Mouse (Mus musculus) limb, embryonic 14.5 days (tissue): Measurements from ENCODE around the gene Hrk. TPM values are rescaled to one million over a fixed set of nuclear protein-coding genes. Genes with fewer than 3 reads are reported as not detected.
A peak's percentile ranks its signal among the peaks of the same experiment; 100 is the strongest.

Source experiments
- ATAC-seq: fragments of 200-750 bp; cut with Nextera tagmentation; 2 replicates; pipeline ENCODE4 v1.8.0; 2017; ENCODE audit warnings: low read depth, moderate number of reproducible peaks, moderate TSS enrichment; ENCODE audit not compliant: low FRiP score
- DNase-seq: peaks from one replicate; pipeline ENCODE4 v3.0.0-alpha.2; 2015; ENCODE audit warnings: low spot score
- H3K27ac ChIP-seq: fragments of 300-500 bp; sonication (generic); replicated peaks from 2 replicates; pipeline ENCODE4 v1.5.1; 2014; ENCODE audit warnings: low read depth, mild to moderate bottlenecking, low read length, moderate library complexity, mixed read lengths
- H3K27me3 ChIP-seq: fragments of 300-500 bp; sonication (generic); 2 replicates; pipeline ENCODE4 v1.6.1; 2014; ENCODE audit warnings: low read length, mixed read lengths; ENCODE audit not compliant: control insufficient read depth, insufficient read depth
- H3K36me3 ChIP-seq: fragments of 300-500 bp; sonication (generic); 2 replicates; pipeline ENCODE4 v1.6.1; 2014; ENCODE audit warnings: mild to moderate bottlenecking, low read length, moderate library complexity, mixed read lengths; ENCODE audit not compliant: control insufficient read depth, insufficient read depth
- H3K4me1 ChIP-seq: fragments of 300-500 bp; sonication (generic); 2 replicates; pipeline ENCODE4 v1.6.1; 2014; ENCODE audit warnings: antibody characterized with exemption, low read length, mixed read lengths; ENCODE audit not compliant: control insufficient read depth, insufficient read depth
- H3K4me2 ChIP-seq: fragments of 300-500 bp; sonication (generic); replicated peaks from 2 replicates; pipeline ENCODE4 v1.6.1; 2014; ENCODE audit warnings: low read depth, mild to moderate bottlenecking, low read length, moderate library complexity; ENCODE audit not compliant: severe bottlenecking
- H3K4me3 ChIP-seq: fragments of 300-500 bp; sonication (generic); replicated peaks from 2 replicates; pipeline ENCODE4 v1.5.1; 2014; ENCODE audit warnings: low read length
- H3K9ac ChIP-seq: fragments of 300-500 bp; sonication (generic); 2 replicates; pipeline ENCODE4 v1.6.1; 2014; ENCODE audit warnings: mild to moderate bottlenecking, low read depth, low read length, moderate library complexity; ENCODE audit not compliant: severe bottlenecking
- H3K9me3 ChIP-seq: fragments of 300-500 bp; sonication (generic); 2 replicates; pipeline ENCODE4 v1.6.1; 2016; ENCODE audit warnings: low read length; ENCODE audit not compliant: control insufficient read depth
- POLR2A ChIP-seq: fragments of 200-500 bp; IDR thresholded peaks from 2 replicates; pipeline ENCODE4 v1.8.0; 2012; ENCODE audit warnings: inconsistent platforms, mild to moderate bottlenecking, moderate library complexity, borderline replicate concordance; ENCODE audit not compliant: insufficient read depth, insufficient read length; ENCODE audit errors: extremely low read depth
- WGBS: fragments of 180-500 bp; shearing (Covaris S2); extraction: QIAGEN DNeasy Blood & Tissue Kit; methylation state at CpG from one replicate; pipeline ENCODE4 v1.1.7; 2014; 5-methylcytosine and 5-hydroxymethylcytosine counted together
- polyA plus RNA-seq, 2 experiments: library from polyadenylated mRNA; depleted of rRNA in 1 of 2; stranded (reverse) in 1 of 2; unstranded in 1 of 2; fragments of >200 nt; fragmentation: Nextera tagmentation in 1 of 2; extraction: Ambion mirVana in 1 of 2; gene quantifications; 2 replicates each; pipeline versions ENCODE4 v1.2.1 to v1.2.3; 2012 to 2014

The Hrk gene
- polyA plus RNA-seq, 2 experiments: 0.06 to 0.11 TPM

DNA sequence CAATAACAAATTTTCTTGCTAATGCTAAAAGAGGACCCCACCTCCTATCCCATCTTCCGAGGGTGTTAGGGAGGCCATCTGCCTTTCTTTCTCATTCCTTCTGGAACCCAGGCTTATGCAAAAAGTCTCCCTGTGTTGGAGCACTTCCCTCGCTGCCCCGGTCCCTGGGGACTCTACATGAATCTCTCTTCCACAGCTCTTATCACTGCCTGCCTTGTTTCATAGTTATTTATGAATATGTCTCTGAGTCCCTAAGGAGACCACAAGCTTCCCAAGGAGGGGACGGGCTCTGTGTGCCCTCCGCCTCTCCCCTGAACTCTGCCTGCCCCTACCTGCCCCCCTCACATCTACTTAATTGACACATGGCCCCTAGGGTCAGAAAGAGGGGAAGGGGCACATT, 35.2 kb downstream of the Hrk start:
- Histone ChIP-seq H3K9ac (no peak overlapping the region), H3K27ac (no peak overlapping the region), H3K9me3 (no peaks in the 10 kb centered on the region), H3K27me3 (no peaks in the 10 kb centered on the region), H3K4me3 (no peak overlapping the region), H3K4me2 (no peak overlapping the region), H3K36me3 (peaks cover 10% of the 10 kb centered on the region), H3K4me1 (no peaks in the 10 kb centered on the region)
- WGBS: 64% methylated on average over 5 of the region's 5 CpGs
- no peak for TF ChIP-seq POLR2A
- ATAC-seq: no peak
- no peak for DNase-seq

GRCm38 (mm10) chr5:118204675-118205440, 40.4 kb downstream of the Hrk start:
- H3K4me3 ChIP-seq: no peak overlapping the region
- no peaks in the 10 kb centered on the region for H3K4me1 ChIP-seq
- H3K27ac ChIP-seq: no peak overlapping the region
- peaks cover 10% of the 10 kb centered on the region for H3K36me3 ChIP-seq
- no peak overlapping the region for H3K9ac ChIP-seq
- WGBS: 60% methylated on average over 16 of the region's 16 CpGs
- no peaks in the 10 kb centered on the region for H3K27me3 ChIP-seq
- ATAC-seq (no peak), DNase-seq (no peak)
- no peak for TF ChIP-seq POLR2A
- H3K4me2 ChIP-seq: no peak overlapping the region
- no peaks in the 10 kb centered on the region for H3K9me3 ChIP-seq

DNA sequence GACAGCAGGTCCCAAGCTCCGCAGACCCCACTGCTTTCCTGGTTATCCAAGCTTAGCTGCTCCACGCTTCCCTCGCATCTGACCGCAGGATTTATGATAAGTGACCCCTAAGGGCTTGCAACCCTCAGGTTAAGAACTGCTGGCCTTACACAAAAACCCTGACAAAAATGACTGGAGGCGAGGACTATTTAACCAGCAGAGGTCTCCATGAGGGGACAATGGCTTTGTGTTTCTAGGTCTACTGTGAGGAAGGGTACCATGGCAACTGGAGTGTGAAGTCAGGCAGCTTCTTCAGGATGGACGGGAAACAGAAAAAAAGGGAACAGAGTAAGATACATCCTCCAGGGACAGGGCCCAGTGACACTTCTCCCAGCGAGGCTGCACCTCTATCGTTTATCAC, 41.4 kb downstream of the Hrk start:
- Histone ChIP-seq H3K4me2 (no peak overlapping the region), H3K27me3 (no peaks in the 10 kb centered on the region), H3K36me3 (peaks cover 10% of the 10 kb centered on the region), H3K4me1 (no peaks in the 10 kb centered on the region), H3K4me3 (no peak overlapping the region), H3K27ac (no peak overlapping the region), H3K9me3 (no peaks in the 10 kb centered on the region), H3K9ac (no peak overlapping the region)
- DNase-seq: no peak
- no peak for TF ChIP-seq POLR2A
- ATAC-seq: no peak
- WGBS: 81% methylated on average over 8 of the region's 8 CpGs

GRCm38 (mm10) chr5:118214012-118214411, 49.6 kb downstream of the Hrk start:
- TF ChIP-seq POLR2A: no peak
- no peaks in the 10 kb centered on the region for H3K9me3 ChIP-seq
- H3K36me3 ChIP-seq: no peaks in the 10 kb centered on the region
- H3K4me1 ChIP-seq: peaks cover 13% of the 10 kb centered on the region
- WGBS: 22% methylated on average over 5 of the region's 5 CpGs
- peak overlapping the region; percentile 31 for H3K4me3 ChIP-seq
- peak overlapping the region; percentile 61 for H3K4me2 ChIP-seq
- DNase-seq (no peak), ATAC-seq (no peak)
- H3K27me3 ChIP-seq: no peaks in the 10 kb centered on the region
- H3K27ac ChIP-seq: no peak overlapping the region
- H3K9ac ChIP-seq: peak overlapping the region; percentile 8; the same call in 1 of the 2 replicates

DNA sequence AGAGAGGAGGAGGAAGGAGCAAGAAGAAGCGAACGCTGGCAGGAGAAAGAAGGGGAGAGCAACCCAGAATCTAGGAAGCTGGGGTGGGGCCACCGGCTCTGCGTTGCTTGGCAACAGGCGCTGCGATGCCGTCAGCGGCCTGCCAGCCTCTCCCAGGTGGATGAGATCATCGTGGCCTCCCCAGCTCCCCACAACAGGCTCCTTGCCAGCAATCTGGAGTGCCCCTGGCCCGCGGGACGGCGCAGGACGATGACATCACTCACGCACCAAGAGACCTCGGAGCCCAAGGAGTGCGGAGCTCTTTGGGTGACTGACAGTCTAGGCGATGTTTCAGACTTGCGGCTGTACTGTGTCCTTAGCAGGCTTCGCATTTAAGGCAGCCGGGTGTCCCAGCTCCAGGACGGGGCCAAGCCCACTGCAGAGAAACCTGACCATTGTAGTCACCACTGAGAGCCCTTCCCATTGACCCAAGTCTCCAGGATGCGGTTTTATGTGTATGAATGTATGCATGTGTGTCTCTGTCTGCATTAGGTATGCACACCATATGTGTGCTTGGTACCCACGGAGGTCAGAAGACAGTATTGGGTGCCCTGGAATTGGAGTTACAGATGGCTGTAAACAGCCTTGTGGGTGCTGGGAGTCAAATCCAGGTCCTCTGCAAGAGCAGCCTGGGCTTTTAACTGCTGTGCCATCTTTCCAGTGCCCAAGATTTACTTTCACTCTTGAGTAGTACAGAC, 50.1 kb downstream of the Hrk start:
- Histone ChIP-seq H3K36me3 (no peaks in the 10 kb centered on the region), H3K27me3 (no peaks in the 10 kb centered on the region), H3K4me1 (peaks cover 13% of the 10 kb centered on the region), H3K9ac (peak overlapping the region; percentile 8; the same call in 1 of the 2 replicates), H3K4me2 (peak overlapping the region; percentile 61), H3K9me3 (no peaks in the 10 kb centered on the region), H3K4me3 (peak overlapping the region; percentile 31), H3K27ac (no peak overlapping the region)
- peak; percentile 69 for ATAC-seq
- WGBS: 7% methylated on average over 23 of the region's 24 CpGs
- peak; percentile 75 for DNase-seq
- TF ChIP-seq POLR2A: no peak
